Mouse (Mus musculus): ENCODE measurements around the gene Ddx3x. TPM values are rescaled to one million over a fixed set of nuclear protein-coding genes. Genes with fewer than 3 reads are reported as not detected.
"Not testable (repeated sequence)": the region's sequence is repeated elsewhere in the genome, so short reads cannot be mapped to it uniquely, and the experiment has no call there.

Ddx3x gene
- 10 to 100 TPM; 34.9 to 48.8 (median 37.7) TPM for polyA plus RNA-seq (2017; shearing (Covaris generic))

DNA sequence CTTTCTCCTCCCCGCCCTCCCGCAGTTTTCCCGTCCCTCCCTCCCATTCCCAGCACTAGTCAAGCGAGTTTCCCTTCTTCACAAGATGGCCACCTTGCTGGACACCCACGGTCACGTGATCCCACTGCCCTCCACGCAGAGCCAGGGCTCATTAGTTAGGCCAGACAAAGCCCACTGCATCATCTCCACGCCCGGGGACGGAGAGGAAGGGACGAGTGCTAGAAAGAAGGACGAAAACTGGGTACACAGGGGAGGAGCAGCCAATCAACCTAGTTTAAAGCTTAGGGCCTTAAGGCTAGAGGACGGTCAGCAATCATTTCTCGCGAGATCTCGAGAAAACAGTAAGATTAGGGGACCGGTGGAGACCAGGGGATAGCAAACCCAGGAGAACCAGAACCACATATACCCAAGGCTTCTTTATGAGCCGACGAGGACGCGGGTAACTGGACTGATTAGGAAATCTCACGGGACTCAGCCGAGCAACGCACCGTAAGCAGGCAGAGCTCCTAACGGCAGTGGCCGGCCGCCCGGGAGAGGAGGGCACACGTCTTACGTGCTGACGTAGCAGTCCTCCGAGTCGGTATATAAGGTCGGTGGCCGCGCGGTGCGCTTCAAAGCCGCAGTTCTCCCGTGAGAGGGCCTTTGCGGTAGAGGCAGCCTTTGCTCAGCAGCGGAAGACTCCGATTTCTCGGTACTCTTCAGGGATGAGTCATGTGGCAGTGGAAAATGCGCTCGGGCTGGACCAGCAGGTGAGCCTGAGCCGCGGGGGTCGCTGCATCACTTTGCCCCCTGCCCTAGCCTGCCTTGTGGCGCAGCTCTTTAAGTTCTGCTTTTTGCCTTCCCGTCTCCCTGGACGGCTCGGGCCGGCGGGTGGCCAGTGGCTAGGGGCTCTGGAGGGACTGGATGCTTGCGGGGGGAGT, at the start of gene Ddx3x:
Gene Ddx3x (plus strand): TSS at position 562 of the 920 bp plus-strand sequence.
- ATAC-seq, result peak; percentile 83

DNA sequence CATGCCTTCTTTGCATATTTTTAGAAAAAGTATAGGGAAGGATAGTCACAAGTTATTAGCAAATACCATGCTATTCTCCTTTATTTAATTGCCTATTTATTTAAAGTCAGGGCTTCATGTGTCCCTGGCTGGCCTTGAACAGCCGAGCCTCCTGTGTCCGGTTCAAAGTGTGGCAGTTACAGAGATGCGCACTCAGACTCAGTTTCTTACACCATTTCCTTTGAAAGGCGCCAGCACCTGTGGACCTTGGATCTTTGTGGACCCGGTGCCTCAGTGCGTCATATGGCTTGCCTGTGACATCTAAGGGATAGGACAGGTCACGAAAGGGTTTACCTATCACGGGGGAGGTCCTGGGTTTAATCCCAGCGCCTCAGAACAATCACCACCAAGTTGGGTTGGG, 49.5 kb upstream of the Ddx3x start:
- ATAC-seq, result no peak

DNA sequence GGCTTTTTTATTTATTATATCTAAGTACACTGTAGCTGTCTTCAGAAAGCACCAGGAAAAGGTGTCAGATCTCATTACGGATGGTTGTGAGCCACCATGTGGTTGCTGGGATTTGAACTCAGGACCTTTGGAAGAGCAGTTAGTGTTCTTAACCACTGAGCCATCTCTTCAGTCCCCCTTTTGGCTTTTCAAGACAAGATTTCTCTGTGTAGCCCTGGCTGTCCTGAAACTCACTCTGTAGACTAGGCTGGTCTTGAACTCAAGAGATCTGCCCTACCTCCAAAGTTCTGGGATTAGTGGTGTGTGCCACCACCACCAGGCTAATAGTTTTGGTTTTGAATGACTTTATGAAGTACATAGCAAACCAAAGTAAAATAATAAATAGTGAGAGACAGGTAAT, 47.9 kb upstream of the Ddx3x start:
- ATAC-seq, result not testable (repeated sequence)

DNA sequence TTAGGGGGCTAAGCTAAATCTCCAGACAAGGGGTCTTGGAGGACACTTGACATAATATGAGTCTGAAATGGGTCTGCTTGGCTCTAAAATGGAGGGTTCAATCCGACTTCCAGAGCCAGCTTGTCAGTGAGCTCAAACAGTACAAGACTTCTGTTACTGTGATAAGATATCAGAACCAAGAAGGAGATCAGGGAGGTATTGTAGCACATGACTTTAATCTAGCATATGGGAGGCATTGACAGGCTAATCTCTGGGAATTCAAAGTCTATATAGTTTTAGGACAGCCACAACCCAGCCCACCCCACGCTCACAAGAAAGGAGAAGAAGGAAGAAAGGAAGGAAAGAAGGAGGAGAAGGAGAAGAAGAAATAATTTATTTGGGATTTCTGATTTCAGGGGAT, 47.1 kb upstream of the Ddx3x start:
- no peak for ATAC-seq

DNA sequence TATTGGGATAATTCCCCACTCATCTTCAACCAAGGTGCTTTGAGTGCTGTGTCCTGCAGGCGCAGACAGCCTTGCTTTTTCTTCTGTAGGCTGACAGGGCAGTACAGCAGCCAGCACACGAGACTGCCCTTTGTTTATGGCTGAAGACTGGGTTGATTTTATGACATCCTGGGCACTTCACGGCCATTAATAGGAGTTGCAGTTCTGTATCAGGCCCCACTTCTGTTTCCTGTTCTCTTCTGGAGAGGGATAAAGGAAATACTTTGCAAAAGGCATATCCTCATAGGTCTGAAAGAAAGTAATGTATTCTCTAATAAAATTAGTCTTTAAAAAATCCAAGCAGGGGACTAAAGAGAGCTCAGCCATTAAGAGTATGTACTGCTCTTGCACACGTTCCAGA, 46.1 kb upstream of the Ddx3x start:
- no peak for ATAC-seq

DNA sequence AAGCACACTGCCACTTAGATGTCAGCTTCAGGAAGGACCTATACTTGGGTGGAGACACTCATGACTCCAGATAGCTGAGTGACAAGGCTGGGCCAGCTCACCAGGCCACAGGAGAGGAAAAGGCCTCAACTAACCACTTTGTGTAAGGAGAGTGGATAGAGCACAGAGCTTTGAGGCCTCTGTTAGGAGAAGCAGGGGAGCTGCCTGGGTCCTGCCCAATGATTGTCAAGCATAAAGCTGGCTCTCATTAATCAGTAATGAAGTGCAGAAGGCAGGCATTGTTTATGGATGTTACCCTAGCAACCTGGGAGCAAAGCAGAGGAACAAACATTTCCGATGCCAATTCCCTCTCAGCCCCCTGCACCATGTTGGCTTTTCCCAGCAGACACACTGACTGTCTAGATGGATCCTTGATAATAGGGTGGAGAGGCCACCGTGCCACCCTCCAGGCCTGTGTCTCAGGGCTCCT, 44.6 kb upstream of the Ddx3x start:
- ATAC-seq, result no peak

DNA sequence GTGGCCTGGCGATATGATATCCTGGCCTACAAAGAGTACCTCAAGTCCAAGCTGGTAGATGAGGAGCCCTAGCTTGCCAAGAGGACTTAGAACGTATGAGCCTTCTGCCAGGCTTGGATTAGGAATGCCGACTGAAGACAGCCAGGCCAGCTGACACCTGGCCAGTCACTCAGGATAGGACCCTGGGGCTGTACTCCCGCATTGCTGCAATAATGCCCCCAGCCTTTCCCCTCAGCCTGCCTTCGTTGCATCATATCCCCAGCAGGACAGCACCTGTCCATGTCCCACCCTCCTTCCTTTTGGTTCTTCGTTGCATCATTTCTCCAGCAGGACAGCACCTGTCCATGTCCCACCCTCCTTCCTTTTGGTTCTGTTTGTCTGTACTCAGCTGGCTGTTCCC, 41.3 kb upstream of the Ddx3x start:
- ATAC-seq, result no peak

DNA sequence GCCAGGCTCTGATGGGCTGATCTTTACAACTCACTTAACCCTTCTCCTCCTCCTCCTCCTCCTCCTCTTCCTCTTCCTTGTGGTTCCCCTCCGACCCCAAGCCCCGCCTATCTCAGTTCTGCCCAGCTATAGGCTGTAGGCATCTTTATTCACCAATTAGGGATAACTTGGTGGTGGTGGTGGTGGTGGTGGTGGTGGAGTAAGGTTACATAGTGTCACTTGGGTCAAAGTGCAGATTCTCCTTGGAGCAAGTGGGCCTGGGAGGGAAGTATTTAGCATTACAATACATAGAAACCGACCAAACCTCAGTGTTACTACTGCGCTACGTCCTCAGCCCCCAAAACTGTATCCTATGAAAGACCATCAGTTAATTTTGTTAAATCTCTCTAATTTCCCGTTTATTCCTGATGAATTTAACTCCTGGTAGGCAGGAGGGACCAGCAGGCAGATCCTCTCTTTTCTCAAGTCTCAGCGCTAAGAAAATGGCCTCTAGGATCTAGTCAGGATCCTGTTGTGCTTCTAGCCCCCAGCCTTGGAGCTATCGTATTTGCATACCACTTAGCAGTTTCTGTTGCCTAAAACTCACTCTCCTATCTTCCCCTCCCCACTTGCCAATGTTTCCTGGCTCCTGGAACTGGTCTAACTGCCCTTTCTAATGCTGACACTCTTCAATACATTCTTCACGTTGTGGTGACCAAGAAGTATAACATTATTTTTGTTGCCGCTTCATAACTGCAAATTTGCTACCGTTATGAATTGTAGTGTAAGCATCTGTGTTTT, 39.9 kb upstream of the Ddx3x start:
- no peak for ATAC-seq

DNA sequence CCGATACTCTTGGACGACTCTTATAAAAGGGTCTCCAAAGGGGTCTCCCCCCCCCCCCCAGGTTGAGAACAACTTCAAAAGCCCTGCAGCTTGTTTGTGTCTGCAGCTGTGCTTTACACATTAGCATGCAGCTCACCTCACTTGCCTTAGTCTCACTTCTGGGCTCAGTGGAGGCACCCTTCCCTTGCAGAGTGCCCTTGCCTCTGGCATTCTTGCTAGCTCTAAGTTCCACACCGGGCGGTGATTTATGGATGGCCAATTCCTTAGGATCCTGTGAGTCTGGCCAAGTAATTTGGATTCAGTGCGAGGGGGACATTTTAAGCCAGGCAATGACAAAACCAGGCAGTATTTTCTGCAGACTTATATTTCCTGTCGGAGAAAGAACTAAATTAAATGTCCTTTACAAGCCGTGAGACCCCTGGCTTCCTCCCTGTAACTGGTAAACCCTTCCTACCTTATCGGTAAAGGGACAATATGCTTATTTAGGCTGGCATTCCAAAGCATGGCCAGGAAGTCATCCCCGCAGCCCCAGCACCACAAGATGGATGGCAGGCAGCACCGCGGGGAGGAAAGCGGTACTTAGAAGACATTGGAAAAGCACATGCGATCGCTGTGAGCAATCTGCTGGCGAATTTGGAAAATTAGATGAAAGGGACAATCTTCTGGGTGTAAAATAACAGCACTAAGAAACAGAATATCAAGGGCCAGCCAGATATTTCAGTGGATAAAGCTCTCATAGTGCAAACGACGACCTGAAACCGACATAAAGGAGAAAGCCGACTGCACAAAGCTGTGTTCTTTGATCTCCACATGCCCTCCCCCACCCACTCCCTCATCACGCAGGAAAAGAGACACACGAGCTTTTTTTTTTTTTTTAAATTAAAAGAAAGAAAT, 39.1 kb upstream of the Ddx3x start:
- peak; percentile 32 for ATAC-seq

DNA sequence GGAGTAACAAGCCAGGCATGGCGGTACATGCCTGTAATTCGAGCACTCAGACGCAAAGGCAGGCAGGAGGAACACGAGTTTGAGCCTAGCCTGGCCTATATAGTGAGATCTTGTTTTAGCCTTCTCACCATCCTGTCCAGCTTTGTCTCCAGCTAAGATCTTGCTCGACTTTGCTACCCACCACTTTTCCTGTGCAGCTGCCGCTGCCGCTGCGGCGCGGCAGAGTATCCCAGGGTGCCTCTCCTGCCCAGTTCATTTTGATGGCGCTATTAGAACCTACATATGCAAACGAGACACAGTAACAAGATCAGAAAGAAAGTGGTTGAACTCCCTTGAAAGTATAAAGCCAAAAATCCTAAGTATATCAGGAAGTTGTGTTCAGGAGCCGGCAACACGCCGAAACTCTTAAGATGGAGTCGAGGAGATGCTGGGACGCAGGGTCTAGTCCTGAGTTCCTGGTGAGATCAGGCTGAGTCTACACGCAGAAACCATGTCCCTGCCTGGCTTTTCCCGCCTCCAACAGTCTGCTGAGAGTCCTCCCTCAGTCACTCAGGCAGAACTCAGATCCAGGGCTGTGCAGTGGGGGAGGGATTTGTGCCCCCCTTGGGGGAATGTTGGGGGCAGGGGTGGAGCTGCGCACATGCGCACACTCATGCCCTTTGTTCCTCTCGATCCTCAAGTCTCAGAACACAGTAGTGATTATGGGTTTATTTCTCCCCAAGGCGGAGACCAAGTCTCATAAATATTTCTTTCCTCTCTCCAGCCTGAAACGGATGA, 38.3 kb upstream of the Ddx3x start:
- peak; percentile 54 for ATAC-seq

DNA sequence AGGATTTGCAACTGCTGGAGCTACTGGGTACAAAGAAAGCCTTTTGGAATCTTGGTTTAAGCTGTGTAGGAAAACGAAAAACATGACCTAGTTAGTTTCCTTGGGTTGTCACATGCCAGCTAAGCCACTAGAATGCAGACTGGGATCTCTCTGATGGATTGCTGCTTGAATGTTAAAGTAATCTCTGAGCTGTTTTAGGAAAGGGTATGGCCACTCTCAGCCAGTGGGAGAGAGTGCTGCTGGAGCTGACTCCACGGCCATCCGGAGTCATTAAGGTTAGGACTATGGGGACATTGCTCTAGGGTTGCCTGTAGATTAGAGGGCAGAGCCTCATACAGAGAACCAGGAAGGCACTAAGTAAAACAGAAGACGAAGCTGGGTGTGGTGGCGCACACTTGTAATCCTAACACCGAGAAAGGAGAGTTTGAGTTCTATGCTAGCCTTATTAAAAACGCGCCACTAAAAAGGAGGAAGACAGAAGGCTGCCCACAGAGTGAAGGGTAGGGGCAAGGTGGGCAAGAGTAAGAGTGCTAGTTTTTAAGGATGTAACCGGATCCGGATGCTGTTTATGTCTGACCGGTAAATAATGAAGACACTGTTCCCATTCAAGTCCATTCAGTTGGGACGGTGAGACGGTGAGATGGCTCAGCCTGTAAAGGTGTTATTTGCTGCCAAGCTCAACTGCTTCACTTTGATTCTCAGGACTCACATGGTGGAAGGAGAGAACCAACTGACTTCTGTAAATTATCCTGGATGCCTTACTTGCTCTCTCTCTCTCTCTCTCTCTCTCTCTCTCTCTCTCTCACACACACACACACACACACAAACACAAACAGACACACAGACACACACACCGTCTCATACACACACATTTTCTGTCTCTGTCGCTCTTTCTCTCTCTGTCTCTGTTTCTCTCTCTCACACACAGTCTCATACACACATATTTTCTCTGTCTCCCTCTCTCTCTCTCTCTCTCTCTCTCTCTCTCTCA, 37.3 kb upstream of the Ddx3x start:
- peak; percentile 41 for ATAC-seq

DNA sequence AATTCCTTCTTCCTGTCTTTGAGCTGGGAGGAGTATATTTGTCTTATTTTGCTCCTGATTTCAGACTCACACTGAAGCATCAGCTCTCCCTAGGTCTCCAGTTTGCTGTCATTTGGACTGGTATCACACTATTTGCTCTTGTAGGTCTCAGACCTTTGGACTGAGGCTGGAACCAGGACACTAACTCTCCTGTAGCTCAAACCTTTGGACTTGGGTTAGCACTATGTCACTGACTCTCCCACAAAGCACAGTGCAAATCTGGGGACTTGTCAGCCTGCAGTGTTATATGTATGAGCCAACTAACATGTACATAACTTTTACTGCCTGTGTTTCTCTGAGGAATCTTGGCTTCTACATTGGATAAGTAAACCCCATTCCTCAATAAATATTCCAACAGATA, 36.2 kb upstream of the Ddx3x start:
- no peak for ATAC-seq

DNA sequence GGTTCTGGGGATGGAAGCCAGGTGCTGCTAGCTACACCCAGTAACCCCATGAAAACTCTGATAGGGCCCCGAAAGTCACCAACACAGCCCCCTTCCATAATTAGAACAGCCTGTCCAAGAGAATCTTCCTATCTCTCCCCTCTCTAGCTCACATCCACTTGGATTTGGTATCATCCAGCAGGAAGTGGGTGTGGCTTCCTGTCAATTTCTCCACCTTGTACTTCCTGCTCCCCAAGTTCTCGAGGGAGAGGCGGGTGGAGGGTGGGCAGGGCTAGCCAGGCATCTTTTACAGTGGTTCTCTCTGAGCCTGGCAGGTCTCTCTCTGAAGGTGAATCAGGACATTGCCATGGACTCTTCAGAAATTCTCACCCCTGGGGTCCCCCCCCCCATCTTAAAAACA, 35.7 kb upstream of the Ddx3x start:
- ATAC-seq, result no peak

DNA sequence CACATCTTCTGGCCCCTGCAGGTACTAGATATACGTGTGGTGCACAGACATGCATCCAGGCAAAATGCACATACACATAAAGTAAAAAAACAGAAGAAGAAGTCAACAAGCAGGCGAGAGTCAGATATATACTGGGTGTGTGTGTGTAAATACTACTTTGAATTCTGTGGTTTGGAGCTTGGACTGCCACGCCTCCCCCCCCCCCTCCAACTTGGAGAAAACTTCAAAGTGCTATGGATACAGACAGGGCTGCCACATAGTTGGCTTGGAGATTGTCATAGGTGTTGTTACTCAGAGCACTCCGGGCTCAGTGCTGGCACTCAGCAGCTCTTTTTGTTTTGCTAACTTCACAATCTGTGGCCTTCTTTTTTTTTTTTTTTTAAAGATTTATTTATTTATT, 29.1 kb upstream of the Ddx3x start:
- ATAC-seq, result no peak

DNA sequence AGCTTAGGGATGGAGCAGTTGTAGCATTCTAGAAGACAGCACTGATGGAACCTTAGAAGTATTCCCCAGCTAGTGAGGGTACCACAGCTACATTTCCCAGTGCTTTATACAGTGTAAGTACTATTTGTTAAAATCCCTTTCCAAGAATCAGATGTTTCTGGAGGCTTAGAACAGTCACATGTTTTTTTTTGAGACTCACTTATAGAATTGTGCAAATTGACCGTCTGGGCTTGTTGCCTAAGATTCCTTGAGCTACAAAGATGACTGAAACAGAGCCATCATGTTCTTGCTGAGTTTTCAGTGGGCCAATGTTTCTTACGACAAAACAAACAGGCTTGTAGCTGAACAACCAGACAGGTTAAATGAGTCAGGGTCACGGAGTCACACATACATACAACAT, 26.5 kb upstream of the Ddx3x start:
- no peak for ATAC-seq

DNA sequence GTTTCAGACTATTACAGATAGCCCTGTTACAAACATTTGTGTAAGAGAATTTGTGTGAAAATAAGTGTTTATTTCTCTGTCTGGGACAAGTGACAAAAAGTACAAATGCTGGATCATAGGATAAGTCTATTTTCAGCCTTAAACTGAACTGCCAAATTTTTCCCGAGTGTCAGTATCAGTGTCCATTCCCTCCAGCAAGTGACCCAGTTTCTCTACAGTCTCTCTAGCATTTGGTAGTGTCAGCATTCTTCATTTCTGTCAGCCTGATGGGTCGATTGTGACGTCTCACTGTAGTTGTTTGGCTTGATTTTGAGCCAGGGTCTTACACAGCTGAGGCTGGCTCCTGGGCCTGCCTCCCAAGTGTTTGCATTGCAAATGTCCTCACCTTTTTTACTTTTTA, 17.4 kb upstream of the Ddx3x start:
- ATAC-seq, result no peak

DNA sequence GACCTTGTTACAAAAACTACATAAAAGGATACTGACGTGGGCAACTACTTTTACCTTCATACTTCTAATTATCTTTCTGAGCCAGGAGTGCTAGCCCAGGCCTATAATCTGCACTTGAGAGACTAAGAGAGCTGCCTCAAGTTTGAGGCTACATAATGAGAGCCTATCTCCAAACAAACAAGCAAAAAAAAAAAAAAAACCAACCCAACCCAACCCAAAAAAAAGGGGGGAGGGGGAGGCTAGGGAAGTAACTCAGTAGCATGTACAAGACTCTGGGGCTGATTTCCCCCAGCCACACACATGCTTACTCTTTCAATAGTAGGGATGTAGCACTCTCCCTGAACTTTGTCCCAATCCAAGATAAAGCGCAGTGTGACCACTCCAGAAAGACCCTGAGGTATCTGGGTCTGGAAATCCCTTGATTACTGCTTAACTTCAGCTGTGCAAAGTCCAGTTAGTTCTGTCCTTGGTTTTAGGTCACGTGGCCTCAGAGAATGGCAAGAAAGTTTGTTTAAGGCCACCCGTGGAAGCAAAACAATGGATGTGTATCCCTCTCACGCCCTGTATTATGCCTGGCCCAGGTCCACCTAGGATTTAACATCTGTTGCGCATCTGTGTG, 5.1 kb upstream of the Ddx3x start:
- ATAC-seq, result no peak

DNA sequence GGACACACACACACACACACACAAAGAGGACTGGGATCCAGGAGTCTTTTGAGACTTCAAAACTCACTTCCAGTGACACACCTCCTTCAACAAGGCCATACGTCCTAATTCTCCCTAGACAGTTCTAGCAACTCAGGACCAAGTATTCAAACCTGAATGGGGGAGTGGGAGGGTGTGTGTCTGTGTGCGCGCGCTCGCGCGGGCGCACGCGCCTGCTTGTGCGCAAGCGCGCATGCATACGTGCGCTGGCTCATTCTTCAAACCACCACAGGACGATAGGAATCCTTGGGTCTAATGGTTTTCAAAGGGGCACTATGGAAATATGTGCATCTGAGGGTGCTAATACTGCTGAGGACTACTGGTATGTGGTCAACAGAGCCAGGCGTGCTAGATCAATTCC, 1.8 kb upstream of the Ddx3x start:
- ATAC-seq, result no peak

DNA sequence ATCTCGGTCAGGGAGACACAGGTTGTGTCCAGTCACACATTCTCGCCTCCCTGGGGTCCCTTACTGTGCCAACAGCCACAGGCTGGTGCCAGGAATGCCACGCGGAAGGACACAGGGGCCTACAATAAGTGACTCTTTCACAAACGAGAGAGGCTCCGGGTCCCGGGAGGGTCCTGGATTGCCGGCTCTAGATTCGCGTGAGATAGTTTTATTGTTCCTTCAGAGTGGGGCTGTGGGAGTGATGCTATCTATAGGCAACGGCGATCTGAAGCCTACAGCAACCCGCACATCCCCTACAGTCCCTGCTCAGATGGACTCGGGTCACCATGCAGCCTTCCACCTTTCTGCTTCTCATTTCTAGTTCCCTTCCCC, 747 bp upstream of the Ddx3x start:
- ATAC-seq, result no peak
